In genomic region chr11:118263146-118263545, GRCm38 (mm10) we compare ENCODE assay signal across 15 mouse cellular contexts. TPM values are rescaled to one million over a fixed set of nuclear protein-coding genes. Genes with fewer than 3 reads are reported as not detected.
A peak's percentile ranks its signal among the peaks of the same experiment; 100 is the strongest.
DNase-seq lines count a peak whose midpoint lies in the region; ATAC-seq and TF ChIP-seq lines count a peak whose summit lies in the region.
"Had no signal": no experiment of that assay in that cellular context is flagged by ENCODE, and none has a peak within 500 bp of the region (broad histone marks: within the 10 kb centered on the region; RNA-seq: fewer than 3 reads in every experiment).

No protein-coding gene starts in this region.

- H3K27me3 ChIP-seq in midbrain, embryonic 13.5 days, result no peaks in the 10 kb centered on the region
- H3K27me3 ChIP-seq in midbrain, embryonic 16.5 days (ENCODE audit: control insufficient read depth, insufficient read depth, low read depth, low read length), result no peaks in the 10 kb centered on the region
- H3K27me3 ChIP-seq: embryonic facial prominence, embryonic 13.5 days; heart, embryonic 15.5 days; hindbrain, embryonic 13.5 days; kidney, embryonic 15.5 days; limb, embryonic 15.5 days had no signal

- no peaks in the 10 kb centered on the region for H3K9me3 ChIP-seq in midbrain, embryonic 13.5 days
- no peaks in the 10 kb centered on the region for H3K9me3 ChIP-seq in midbrain, embryonic 16.5 days (replicated peaks; ENCODE audit: control insufficient read depth, low read length, poor library complexity, severe bottlenecking)
- H3K9me3 ChIP-seq: embryonic facial prominence, embryonic 13.5 days; heart, embryonic 15.5 days; hindbrain, embryonic 13.5 days; kidney, embryonic 15.5 days; limb, embryonic 15.5 days had no signal

- TF ChIP-seq CTCF in layer of hippocampus, adult 2 months (conservative IDR thresholded peaks at IDR 0.05), result no peak

- no peak overlapping the region for H3K9ac ChIP-seq in midbrain, embryonic 13.5 days (replicated peaks)
- H3K9ac ChIP-seq in midbrain, embryonic 16.5 days (ENCODE audit: low read depth, low read length), result no peak overlapping the region
- H3K9ac ChIP-seq: embryonic facial prominence, embryonic 13.5 days; heart, embryonic 15.5 days; hindbrain, embryonic 13.5 days; kidney, embryonic 15.5 days; limb, embryonic 15.5 days had no signal

- peak; percentile 28 for DNase-seq in left cerebral cortex, adult 11 months (ENCODE audit: low spot score)
- no peak for DNase-seq in left cerebral cortex, postnatal 10 days (ENCODE audit: extremely low spot score in 1 of 2, low spot score in 2 of 2)
- DNase-seq in layer of hippocampus, adult 2 months (ENCODE audit: low spot score in 2 of 2), result peak; percentile 58 to 70
- DNase-seq in left cerebral cortex, postnatal 4 days, result peak; percentile 77
- no peak for DNase-seq in heart, postnatal 10 days
- DNase-seq: gastrocnemius, postnatal 10 days; heart, adult 18-20 months had no signal

- intact Hi-C loops in left cerebral cortex, postnatal 10 days (cut with DNase I), result no loop called here
- intact Hi-C loops in left cerebral cortex, postnatal 4 days (cut with DNase I), result no loop called here
- intact Hi-C loops in heart, postnatal 10 days (cut with DNase I), result no loop called here

- peaks cover 99% of the 10 kb centered on the region for H3K36me3 ChIP-seq in midbrain, embryonic 13.5 days
- H3K36me3 ChIP-seq in midbrain, embryonic 16.5 days (ENCODE audit: control insufficient read depth, insufficient read depth, low read length), result peaks cover 71% of the 10 kb centered on the region

- H3K4me3 ChIP-seq in midbrain, embryonic 13.5 days (replicated peaks), result no peak overlapping the region
- no peak overlapping the region for H3K4me3 ChIP-seq in midbrain, embryonic 16.5 days (ENCODE audit: low read depth, low read length)
- no peak overlapping the region for H3K4me3 ChIP-seq in layer of hippocampus, adult 2 months
- H3K4me3 ChIP-seq: embryonic facial prominence, embryonic 13.5 days; heart, embryonic 15.5 days; hindbrain, embryonic 13.5 days; kidney, embryonic 15.5 days; limb, embryonic 15.5 days had no signal

- peak overlapping the region; percentile 30 for H3K27ac ChIP-seq in midbrain, embryonic 13.5 days
- no peak overlapping the region for H3K27ac ChIP-seq in midbrain, embryonic 16.5 days (ENCODE audit: low read length)
- peak overlapping the region; percentile 76 for H3K27ac ChIP-seq in layer of hippocampus, adult 2 months
- H3K27ac ChIP-seq: embryonic facial prominence, embryonic 13.5 days; heart, embryonic 15.5 days; hindbrain, embryonic 13.5 days; kidney, embryonic 15.5 days; limb, embryonic 15.5 days; stomach, postnatal 0 days had no signal

- WGBS in midbrain, embryonic 13.5 days, result 77% methylated on average over 5 of the region's 5 CpGs
- WGBS in midbrain, embryonic 16.5 days, result 78% methylated on average over 5 of the region's 5 CpGs

- no peaks in the 10 kb centered on the region for H3K4me1 ChIP-seq in midbrain, embryonic 13.5 days (replicated peaks)
- H3K4me1 ChIP-seq in midbrain, embryonic 16.5 days (ENCODE audit: control insufficient read depth, insufficient read depth, low read length), result no peaks in the 10 kb centered on the region
- H3K4me1 ChIP-seq: embryonic facial prominence, embryonic 13.5 days; heart, embryonic 15.5 days; hindbrain, embryonic 13.5 days; kidney, embryonic 15.5 days; limb, embryonic 15.5 days had no signal

- ATAC-seq in midbrain, embryonic 13.5 days, result no peak
- no peak for ATAC-seq in midbrain, embryonic 16.5 days

- H3K4me2 ChIP-seq in midbrain, embryonic 13.5 days (replicated peaks), result no peak overlapping the region
- no peak overlapping the region for H3K4me2 ChIP-seq in midbrain, embryonic 16.5 days (ENCODE audit: low read length)
- H3K4me2 ChIP-seq: embryonic facial prominence, embryonic 13.5 days; heart, embryonic 15.5 days; hindbrain, embryonic 13.5 days; kidney, embryonic 15.5 days; limb, embryonic 15.5 days had no signal

RNA-seq across cellular contexts. Expression of gene Cyth1, which starts 14.8 kb away (rescaled TPM):
- total RNA-seq in left cerebral cortex, postnatal 10 days (2021), result 10 to 100 TPM; 64.2 to 66.8 TPM
- polyA plus RNA-seq in midbrain, embryonic 13.5 days (2015; fragmentation: Nextera tagmentation; extraction: Ambion mirVana), result 22.3 and 30.7 TPM in 2 replicates
- polyA plus RNA-seq in midbrain, embryonic 16.5 days (2015; fragmentation: Nextera tagmentation; extraction: Ambion mirVana), result 25.1 and 26.7 TPM in 2 replicates
- total RNA-seq in layer of hippocampus, adult 2 months (2021), result 100 to 1,000 TPM; 101 to 108 TPM
- total RNA-seq in left cerebral cortex, postnatal 4 days (2021), result 10 to 100 TPM; 66.3 to 70.5 TPM
- total RNA-seq in heart, postnatal 10 days (2021), result 10 to 100 TPM; 51.2 to 59.7 TPM

RNA-seq across cellular contexts. Expression of gene Usp36, which starts 26.9 kb away (rescaled TPM):
- 10 to 100 TPM; 24.9 to 27.4 TPM for total RNA-seq in left cerebral cortex, postnatal 10 days (2021)
- polyA plus RNA-seq in midbrain, embryonic 13.5 days (2015; fragmentation: Nextera tagmentation; extraction: Ambion mirVana), result 16.3 and 16.8 TPM in 2 replicates
- 17.7 and 18.8 TPM in 2 replicates for polyA plus RNA-seq in midbrain, embryonic 16.5 days (2015; fragmentation: Nextera tagmentation; extraction: Ambion mirVana)
- total RNA-seq in layer of hippocampus, adult 2 months (2021), result 10 to 100 TPM; 26.5 to 28.5 TPM
- total RNA-seq in left cerebral cortex, postnatal 4 days (2021), result 10 to 100 TPM; 27.3 to 30.2 TPM
- 10 to 100 TPM; 13.9 TPM for total RNA-seq in heart, postnatal 10 days (2021)

Comparison
In these comparisons a context has a peak if more than half of its experiments do, and no peak if none do; other contexts are left out.
1. DNase-seq: peak in left cerebral cortex, adult 11 months (single experiment), layer of hippocampus, adult 2 months (2 of 2) and left cerebral cortex, postnatal 4 days (single experiment); none in left cerebral cortex, postnatal 10 days (0 of 2) and heart, postnatal 10 days (0 of 2).